Mouse (Mus musculus) liver, embryonic 12.5 days (tissue): ENCODE results near the gene Cd101. TPM values are rescaled to one million over a fixed set of nuclear protein-coding genes. Genes with fewer than 3 reads are reported as not detected.

Experiments used
- ATAC-seq: fragments of 200-750 bp; cut with Nextera tagmentation; 2 replicates; pipeline ENCODE4 v1.8.0; 2017; ENCODE audit warnings: moderate number of reproducible peaks, mild to moderate bottlenecking, moderate library complexity
- H3K27ac ChIP-seq: fragments of 300-500 bp; sonication (generic); 2 replicates; pipeline ENCODE4 v1.5.1; 2016; ENCODE audit warnings: mild to moderate bottlenecking
- H3K27me3 ChIP-seq: fragments of 300-500 bp; sonication (generic); replicated peaks from 2 replicates; pipeline ENCODE4 v1.6.1; 2016; ENCODE audit warnings: mild to moderate bottlenecking, moderate library complexity
- H3K36me3 ChIP-seq: fragments of 300-500 bp; sonication (generic); 2 replicates; pipeline ENCODE4 v1.6.1; 2016; ENCODE audit warnings: mild to moderate bottlenecking, moderate library complexity
- H3K4me1 ChIP-seq: fragments of 300-500 bp; sonication (generic); 2 replicates; pipeline ENCODE4 v1.6.1; 2016
- H3K4me2 ChIP-seq: fragments of 300-500 bp; sonication (generic); 2 replicates; pipeline ENCODE4 v1.6.1; 2016; ENCODE audit warnings: mild to moderate bottlenecking, moderate library complexity
- H3K4me3 ChIP-seq: fragments of 300-500 bp; sonication (generic); 2 replicates; pipeline ENCODE4 v1.5.1; 2016; ENCODE audit warnings: mild to moderate bottlenecking, moderate library complexity
- H3K9ac ChIP-seq: fragments of 300-500 bp; sonication (generic); 2 replicates; pipeline ENCODE4 v1.6.1; 2016; ENCODE audit warnings: mild to moderate bottlenecking, moderate library complexity
- H3K9me3 ChIP-seq: fragments of 300-500 bp; sonication (generic); replicated peaks from 2 replicates; pipeline ENCODE4 v1.6.1; 2016; ENCODE audit warnings: mild to moderate bottlenecking, moderate library complexity
- WGBS: fragments of 180-500 bp; shearing (Covaris S2); methylation state at CpG from one replicate; pipeline ENCODE4 v1.1.7; 2016; ENCODE audit not compliant: insufficient replicate concordance; 5-methylcytosine and 5-hydroxymethylcytosine counted together
- polyA plus RNA-seq: library from polyadenylated mRNA; unstranded; fragments of >200 nt; fragmentation: Nextera tagmentation; extraction: Ambion mirVana; gene quantifications from 2 replicates; pipeline ENCODE4 v1.2.1, GENCODE M21; 2016

Gene Cd101
- polyA plus RNA-seq, 1 experiment from 2014 or later = 0.08 TPM

- Histone ChIP-seq H3K4me3 (no peak overlapping the region), H3K27me3 (no peaks in the 10 kb centered on the region), H3K36me3 (no peaks in the 10 kb centered on the region), H3K9ac (no peak overlapping the region), H3K27ac (no peak overlapping the region), H3K4me2 (no peak overlapping the region), H3K9me3 (no peaks in the 10 kb centered on the region), H3K4me1 (no peaks in the 10 kb centered on the region)
- WGBS = 79% methylated on average over 10 of the region's 10 CpGs
- ATAC-seq = no peak
Observed at GRCm38 (mm10) chr3:101013005-101013404, 16.4 kb downstream of the Cd101 start.

GRCm38 (mm10) chr3:101012597-101012996, 16.8 kb downstream of the Cd101 start:
- H3K9ac ChIP-seq = no peak overlapping the region
- no peak overlapping the region for H3K4me2 ChIP-seq
- H3K9me3 ChIP-seq = no peaks in the 10 kb centered on the region
- no peaks in the 10 kb centered on the region for H3K36me3 ChIP-seq
- no peak for ATAC-seq
- WGBS = 70% methylated on average over 8 of the region's 8 CpGs
- H3K4me1 ChIP-seq = no peaks in the 10 kb centered on the region
- H3K4me3 ChIP-seq = no peak overlapping the region
- H3K27ac ChIP-seq = no peak overlapping the region
- H3K27me3 ChIP-seq = no peaks in the 10 kb centered on the region

- no peak for ATAC-seq
- Histone ChIP-seq H3K4me3 (no peak overlapping the region), H3K27ac (no peak overlapping the region), H3K9ac (no peak overlapping the region), H3K4me1 (0 out of 2 replicates have a peak, but pooled peaks cover 3% of the 10 kb centered on the region), H3K4me2 (no peak overlapping the region), H3K9me3 (no peaks in the 10 kb centered on the region), H3K36me3 (no peaks in the 10 kb centered on the region), H3K27me3 (no peaks in the 10 kb centered on the region)
- WGBS = 60% methylated on average over 10 of the region's 10 CpGs
Observed at GRCm38 (mm10) chr3:101012131-101012571, 17.2 kb downstream of the Cd101 start.

- no peak overlapping the region for H3K9ac ChIP-seq
- no peaks in the 10 kb centered on the region for H3K36me3 ChIP-seq
- no peak overlapping the region for H3K27ac ChIP-seq
- H3K4me2 ChIP-seq = no peak overlapping the region
- ATAC-seq = no peak
- H3K4me1 ChIP-seq = 0 out of 2 replicates have a peak, but pooled peaks cover 3% of the 10 kb centered on the region
- no peaks in the 10 kb centered on the region for H3K27me3 ChIP-seq
- 56% methylated on average over 5 of the region's 5 CpGs for WGBS
- no peak overlapping the region for H3K4me3 ChIP-seq
- no peaks in the 10 kb centered on the region for H3K9me3 ChIP-seq
Observed at GRCm38 (mm10) chr3:101011203-101011600, 18.2 kb downstream of the Cd101 start.

- Histone ChIP-seq H3K9ac (no peak overlapping the region), H3K27ac (no peak overlapping the region), H3K4me3 (no peak overlapping the region), H3K4me2 (no peak overlapping the region), H3K9me3 (no peaks in the 10 kb centered on the region), H3K27me3 (no peaks in the 10 kb centered on the region), H3K36me3 (no peaks in the 10 kb centered on the region), H3K4me1 (0 out of 2 replicates have a peak, but pooled peaks cover 3% of the 10 kb centered on the region)
- 37% methylated on average over 4 of the region's 4 CpGs for WGBS
- ATAC-seq = no peak
Observed at GRCm38 (mm10) chr3:101010589-101011202, 18.7 kb downstream of the Cd101 start.

- Histone ChIP-seq H3K27ac (no peak overlapping the region), H3K36me3 (no peaks in the 10 kb centered on the region), H3K9ac (no peak overlapping the region), H3K4me3 (no peak overlapping the region), H3K27me3 (no peaks in the 10 kb centered on the region), H3K9me3 (no peaks in the 10 kb centered on the region), H3K4me1 (0 out of 2 replicates have a peak, but pooled peaks cover 3% of the 10 kb centered on the region), H3K4me2 (no peak overlapping the region)
- ATAC-seq = no peak
- 47% methylated on average over 5 of the region's 5 CpGs for WGBS
Observed at GRCm38 (mm10) chr3:101007112-101007782, 22.1 kb downstream of the Cd101 start.

- no peak overlapping the region for H3K4me2 ChIP-seq
- H3K4me1 ChIP-seq = 0 out of 2 replicates have a peak, but pooled peaks cover 3% of the 10 kb centered on the region
- no peak overlapping the region for H3K27ac ChIP-seq
- no peak overlapping the region for H3K9ac ChIP-seq
- H3K9me3 ChIP-seq = no peaks in the 10 kb centered on the region
- no peak overlapping the region for H3K4me3 ChIP-seq
- 68% methylated on average over 6 of the region's 6 CpGs for WGBS
- ATAC-seq = no peak
- H3K27me3 ChIP-seq = no peaks in the 10 kb centered on the region
- no peaks in the 10 kb centered on the region for H3K36me3 ChIP-seq
Observed at GRCm38 (mm10) chr3:101005392-101005791, 24.0 kb downstream of the Cd101 start.

- no peak overlapping the region for H3K4me2 ChIP-seq
- 36% methylated on average over 15 of the region's 15 CpGs for WGBS
- no peak for ATAC-seq
Observed at GRCm38 (mm10) chr3:101003575-101004356, 25.6 kb downstream of the Cd101 start.

GRCm38 (mm10) chr3:100999732-101000131, 29.6 kb downstream of the Cd101 start:
- H3K36me3 ChIP-seq = no peaks in the 10 kb centered on the region
- ATAC-seq = no peak
- no peaks in the 10 kb centered on the region for H3K27me3 ChIP-seq
- no peak overlapping the region for H3K4me2 ChIP-seq
- no peaks in the 10 kb centered on the region for H3K9me3 ChIP-seq
- no peak overlapping the region for H3K9ac ChIP-seq
- H3K4me3 ChIP-seq = no peak overlapping the region
- H3K4me1 ChIP-seq = no peaks in the 10 kb centered on the region
- WGBS = 23% methylated on average over 2 of the region's 2 CpGs
- no peak overlapping the region for H3K27ac ChIP-seq

More at GRCm38 (mm10) chr3:101003575-101004356, 25.6 kb downstream of the Cd101 start:
- no peaks in the 10 kb centered on the region for H3K9me3 ChIP-seq
- H3K4me3 ChIP-seq = no peak overlapping the region
- no peak overlapping the region for H3K27ac ChIP-seq
- H3K9ac ChIP-seq = no peak overlapping the region
- no peaks in the 10 kb centered on the region for H3K36me3 ChIP-seq
- 0 out of 2 replicates have a peak, but pooled peaks cover 3% of the 10 kb centered on the region for H3K4me1 ChIP-seq
- no peaks in the 10 kb centered on the region for H3K27me3 ChIP-seq

- no peak overlapping the region for H3K4me2 ChIP-seq
- H3K4me3 ChIP-seq = no peak overlapping the region
Observed at GRCm38 (mm10) chr3:100998904-100999340, 30.4 kb downstream of the Cd101 start.

GRCm38 (mm10) chr3:100997785-100998570, 31.4 kb downstream of the Cd101 start:
- no peak overlapping the region for H3K4me2 ChIP-seq
- no peak overlapping the region for H3K27ac ChIP-seq
- no peaks in the 10 kb centered on the region for H3K9me3 ChIP-seq
- H3K36me3 ChIP-seq = no peaks in the 10 kb centered on the region
- no peaks in the 10 kb centered on the region for H3K27me3 ChIP-seq
- no peak overlapping the region for H3K4me3 ChIP-seq
- H3K9ac ChIP-seq = no peak overlapping the region
- no peak for ATAC-seq
- no peaks in the 10 kb centered on the region for H3K4me1 ChIP-seq
- WGBS = 58% methylated on average over 10 of the region's 10 CpGs

More at GRCm38 (mm10) chr3:100998904-100999340, 30.4 kb downstream of the Cd101 start:
- Histone ChIP-seq H3K27ac (no peak overlapping the region), H3K4me1 (no peaks in the 10 kb centered on the region), H3K9ac (no peak overlapping the region), H3K36me3 (no peaks in the 10 kb centered on the region), H3K9me3 (no peaks in the 10 kb centered on the region), H3K27me3 (no peaks in the 10 kb centered on the region)
- peak; percentile 52; the same call in 1 of the 2 replicates for ATAC-seq
- 9% methylated on average over 6 of the region's 6 CpGs for WGBS
